Mouse (Mus musculus): ENCODE measurements around the gene Zdhhc3.

Gene Zdhhc3

DNA sequence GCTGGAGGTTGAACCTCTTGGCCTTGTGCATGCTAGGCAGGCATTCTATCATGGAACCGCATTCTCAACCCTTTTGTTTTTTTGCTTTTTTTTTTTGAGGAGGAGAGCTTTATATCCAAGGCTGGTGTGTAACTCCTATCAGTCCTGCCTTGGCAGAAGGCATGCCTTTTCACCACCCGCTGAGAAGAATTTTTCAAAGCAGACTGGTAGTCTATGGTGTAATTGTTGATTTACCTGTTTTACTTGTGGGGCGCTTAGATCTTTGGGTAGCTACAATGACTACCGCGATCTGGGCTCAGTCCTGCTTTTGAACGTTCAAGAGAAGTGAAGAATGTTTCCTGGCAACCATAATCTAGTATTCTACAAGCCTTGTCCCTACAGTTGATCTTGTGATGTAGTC is 926 bp upstream of the Zdhhc3 start:
- DNase-seq, result peak; percentile 15

- DNase-seq, result peak; percentile 44
Observed at GRCm38 (mm10) chr9:123111751-123112221, 1.2 kb downstream of the Zdhhc3 start.

DNA sequence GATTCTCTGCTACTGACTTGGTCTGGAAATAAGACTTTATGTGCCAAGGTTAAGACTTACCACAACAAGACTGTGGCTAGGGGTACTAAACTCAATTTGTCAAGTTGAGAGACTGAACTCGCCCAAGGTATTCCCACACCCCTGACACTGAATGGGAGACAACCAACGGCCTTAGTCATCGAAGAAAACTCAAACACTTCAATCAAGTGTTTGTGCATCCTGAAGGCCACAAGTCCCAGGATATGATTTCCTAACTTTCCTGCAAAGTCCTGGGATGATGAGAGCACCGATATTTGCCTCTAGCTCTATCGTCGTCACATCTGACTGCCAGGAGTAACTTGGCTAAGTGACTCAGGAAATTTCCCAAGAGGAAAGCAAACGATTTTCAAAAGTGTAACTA is 3.8 kb downstream of the Zdhhc3 start:
- peak; percentile 50 for DNase-seq

GRCm38 (mm10) chr9:123107186-123107585 is 5.8 kb downstream of the Zdhhc3 start:
- no peak for DNase-seq

DNA sequence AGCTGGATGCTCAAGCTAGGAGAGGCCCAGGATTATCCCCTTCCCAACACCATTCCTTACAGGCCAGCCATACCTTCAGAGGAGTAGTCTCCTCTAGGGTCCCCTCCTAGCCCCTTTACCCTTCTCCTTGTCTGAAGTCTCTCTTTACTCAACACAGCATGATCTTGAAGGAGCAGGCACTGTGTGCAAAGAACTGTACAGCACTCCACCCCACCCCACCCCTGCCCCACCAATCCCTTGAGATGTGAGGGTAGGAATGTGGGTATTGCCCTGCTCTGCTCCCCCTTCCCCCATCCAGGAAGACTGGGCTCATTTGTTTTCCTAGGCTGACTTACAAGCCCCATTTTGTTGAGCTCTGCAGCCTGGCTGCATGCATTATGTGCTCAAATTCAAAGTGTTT is 8.6 kb downstream of the Zdhhc3 start:
- DNase-seq, result peak; percentile 33

DNA sequence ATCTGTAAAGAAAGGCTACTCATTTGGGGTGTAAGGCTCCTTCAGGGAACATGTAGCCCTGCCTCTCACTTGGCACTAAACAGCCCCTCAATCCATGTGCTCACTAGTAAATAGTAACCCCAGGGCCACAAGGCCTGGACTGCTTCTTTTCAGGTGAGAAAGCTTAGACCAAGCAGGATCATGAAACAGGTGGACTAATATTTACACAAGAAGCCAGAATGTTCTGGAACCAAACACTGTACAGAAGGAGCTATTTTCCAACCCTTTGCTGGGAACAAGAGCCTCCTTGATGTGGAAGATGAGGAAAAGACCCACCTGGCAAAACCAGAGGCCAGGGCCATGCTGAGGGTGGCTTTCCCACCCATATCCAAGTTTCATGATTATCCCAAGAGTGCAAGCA is 9.6 kb downstream of the Zdhhc3 start:
- DNase-seq, result peak; percentile 35

DNA sequence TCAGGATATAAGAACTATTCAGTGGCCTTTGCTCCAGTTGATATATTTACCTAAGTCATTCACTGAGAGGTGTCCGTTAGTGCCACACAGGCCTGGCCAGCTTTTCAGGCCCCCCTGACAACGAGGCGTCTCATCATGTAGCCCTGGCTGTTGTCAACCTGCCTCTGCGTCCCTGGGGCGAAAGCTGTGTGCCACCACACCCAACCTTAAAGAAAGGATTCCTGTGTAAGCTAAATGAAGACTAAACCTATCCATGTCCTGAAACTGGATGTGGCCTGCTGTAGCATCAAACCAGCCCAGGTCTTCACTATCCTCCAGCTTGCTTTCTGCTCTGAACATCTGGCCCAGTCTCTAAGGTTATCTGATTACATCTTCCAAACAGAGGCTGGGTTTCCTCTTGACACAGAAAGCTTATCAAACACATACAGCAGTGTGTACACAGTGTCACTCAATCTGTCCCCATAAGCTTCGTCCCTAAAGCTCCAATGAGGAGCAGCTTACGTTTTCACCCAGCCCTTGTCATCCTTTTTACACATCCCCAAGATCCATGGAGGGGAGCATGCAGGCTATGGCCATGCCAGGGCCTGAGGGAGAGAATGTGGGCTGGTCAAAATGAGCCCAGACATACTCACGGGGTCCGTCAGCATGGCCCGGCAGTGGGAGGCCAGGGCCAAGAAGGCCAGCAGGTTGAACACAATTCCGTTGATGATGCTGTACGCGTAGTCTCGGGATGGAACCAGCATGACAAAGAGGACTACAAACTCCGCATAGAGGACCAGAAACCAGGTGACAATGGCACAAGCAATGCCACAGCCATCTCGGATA is 13.2 kb downstream of the Zdhhc3 start:
- DNase-seq, result no peak

DNA sequence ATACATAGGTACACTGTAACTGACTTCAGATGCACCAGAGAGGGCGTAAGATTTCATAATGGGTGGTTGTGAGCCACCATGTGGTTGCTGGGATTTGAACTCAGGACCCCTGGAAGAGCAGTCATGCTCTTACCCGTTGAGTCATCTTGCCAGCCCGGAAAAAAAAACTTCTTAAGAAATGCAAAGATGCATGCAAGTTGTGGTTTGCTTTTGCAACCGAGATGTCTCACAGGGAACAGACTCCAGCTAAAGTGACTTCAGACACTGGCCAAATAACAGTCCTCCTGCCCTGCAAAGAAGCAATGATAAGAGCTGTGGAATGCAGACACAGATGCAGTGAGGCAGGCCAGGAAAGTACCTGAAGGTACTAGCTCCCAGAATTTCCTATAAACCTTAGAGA is 22.2 kb downstream of the Zdhhc3 start:
- DNase-seq, result no peak

DNA sequence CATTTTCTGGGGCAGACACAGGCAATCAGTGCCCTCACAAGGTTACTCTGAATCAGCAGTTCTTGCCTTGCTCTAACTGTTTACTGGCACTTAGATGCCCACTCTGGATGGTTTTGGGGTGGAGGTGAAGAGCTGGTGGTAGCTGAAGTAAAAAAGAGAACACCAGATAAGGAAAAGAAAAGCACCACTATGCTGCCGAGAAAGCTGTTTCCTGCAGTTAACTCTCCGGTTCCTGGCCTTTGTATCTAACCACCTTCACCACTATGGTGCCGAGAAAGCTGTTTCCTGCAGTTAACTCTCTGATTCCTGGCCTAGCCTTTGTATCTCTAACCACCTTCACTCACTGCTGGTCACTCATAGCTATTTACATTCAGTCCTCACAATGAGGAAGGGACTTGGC is 25.4 kb downstream of the Zdhhc3 start:
- no peak for DNase-seq

GRCm38 (mm10) chr9:123085373-123085772 is 27.6 kb downstream of the Zdhhc3 start:
- peak; percentile 79 for DNase-seq

GRCm38 (mm10) chr9:123080796-123081195 is 32.2 kb downstream of the Zdhhc3 start:
- no peak for DNase-seq

DNA sequence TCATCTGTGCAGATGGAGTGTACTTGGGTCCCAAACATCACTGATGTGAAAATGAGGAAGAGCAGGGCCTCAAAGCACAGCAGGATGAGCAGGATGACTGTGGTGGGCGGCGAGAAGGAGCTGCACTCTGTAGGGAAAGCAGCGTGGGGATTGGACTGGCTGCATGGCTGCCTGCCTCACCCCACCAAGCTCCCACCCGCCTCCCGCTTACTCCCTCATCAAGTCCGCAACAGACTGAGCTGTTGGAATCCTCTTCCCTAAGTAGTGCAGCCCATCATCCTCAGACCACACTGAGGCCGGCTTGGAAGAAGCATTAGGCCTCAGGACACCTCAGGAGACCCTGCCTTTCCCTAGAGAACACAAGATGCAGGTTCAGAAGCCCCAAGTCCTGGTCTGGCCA is 32.6 kb downstream of the Zdhhc3 start:
- DNase-seq, result no peak

DNA sequence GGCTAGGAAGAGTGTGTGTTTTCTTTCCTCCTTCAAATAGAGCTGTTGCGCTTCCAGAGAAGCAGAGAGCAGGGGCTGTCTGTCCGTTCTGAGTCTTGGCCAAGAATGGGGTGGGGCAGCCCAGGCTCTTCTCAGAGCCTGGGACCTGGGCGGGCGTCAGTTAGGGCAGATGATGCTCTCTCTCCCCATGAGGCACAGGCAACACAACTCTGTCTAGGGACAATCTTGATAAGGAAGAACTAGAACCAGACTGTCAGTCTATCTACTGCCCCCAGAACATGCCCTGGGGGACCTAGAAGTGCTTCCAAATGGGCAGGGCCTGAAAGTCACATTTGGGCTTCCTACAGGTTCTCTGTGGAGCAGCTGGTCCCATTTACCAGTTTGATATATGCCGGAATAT is 33.9 kb downstream of the Zdhhc3 start:
- DNase-seq, result no peak

DNA sequence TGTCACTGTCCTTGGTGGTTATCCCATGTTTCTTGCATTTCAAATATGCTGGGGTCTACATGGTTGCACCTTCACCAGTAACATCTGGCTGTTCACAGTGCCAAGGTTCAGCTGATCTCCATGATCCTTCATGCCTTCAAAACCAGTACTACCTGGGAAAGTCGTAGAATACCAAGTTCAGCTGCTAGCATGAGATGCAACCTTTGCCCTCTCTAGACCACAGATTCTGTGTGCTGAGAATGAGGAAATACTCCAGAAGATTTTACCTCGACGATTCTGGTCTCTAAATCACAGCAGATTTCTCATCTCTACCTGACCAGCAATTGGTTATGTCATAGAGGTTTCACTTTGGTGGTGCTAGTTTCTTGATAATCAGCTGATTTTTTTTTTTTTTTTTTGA is 52.8 kb downstream of the Zdhhc3 start:
- DNase-seq, result no peak

GRCm38 (mm10) chr9:123058724-123059292 is 54.2 kb downstream of the Zdhhc3 start:
- peak; percentile 20 for DNase-seq

DNA sequence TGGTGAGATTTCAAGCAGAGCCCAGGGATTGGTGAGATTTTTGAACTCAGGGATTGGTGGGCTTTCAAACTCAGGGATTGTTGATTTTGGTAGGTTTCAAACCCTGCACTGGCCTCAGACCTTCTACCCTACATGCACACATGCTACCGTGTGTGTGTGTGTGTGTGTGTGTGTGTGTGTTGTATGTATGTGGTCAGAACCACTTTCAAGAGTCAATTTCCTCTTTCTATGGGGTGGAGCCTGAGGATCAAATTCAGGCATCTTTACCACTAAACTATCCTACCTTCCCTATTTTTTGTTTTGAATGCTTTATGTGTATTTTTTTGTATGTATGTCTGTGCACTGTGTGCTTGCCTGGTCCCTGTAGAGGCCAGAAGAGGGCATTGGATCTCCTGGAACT is 65.3 kb downstream of the Zdhhc3 start:
- no peak for DNase-seq

- DNase-seq, result no peak
Observed at GRCm38 (mm10) chr9:123034426-123034825, 78.6 kb downstream of the Zdhhc3 start, which contains the start of gene Tgm4. Gene Tgm4, plus strand, starts transcription at chr9:123034726.

- no peak for DNase-seq
Observed at GRCm38 (mm10) chr9:123031496-123032246, 81.3 kb downstream of the Zdhhc3 start.

GRCm38 (mm10) chr9:123024201-123024600 is 88.8 kb downstream of the Zdhhc3 start:
- no peak for DNase-seq

DNA sequence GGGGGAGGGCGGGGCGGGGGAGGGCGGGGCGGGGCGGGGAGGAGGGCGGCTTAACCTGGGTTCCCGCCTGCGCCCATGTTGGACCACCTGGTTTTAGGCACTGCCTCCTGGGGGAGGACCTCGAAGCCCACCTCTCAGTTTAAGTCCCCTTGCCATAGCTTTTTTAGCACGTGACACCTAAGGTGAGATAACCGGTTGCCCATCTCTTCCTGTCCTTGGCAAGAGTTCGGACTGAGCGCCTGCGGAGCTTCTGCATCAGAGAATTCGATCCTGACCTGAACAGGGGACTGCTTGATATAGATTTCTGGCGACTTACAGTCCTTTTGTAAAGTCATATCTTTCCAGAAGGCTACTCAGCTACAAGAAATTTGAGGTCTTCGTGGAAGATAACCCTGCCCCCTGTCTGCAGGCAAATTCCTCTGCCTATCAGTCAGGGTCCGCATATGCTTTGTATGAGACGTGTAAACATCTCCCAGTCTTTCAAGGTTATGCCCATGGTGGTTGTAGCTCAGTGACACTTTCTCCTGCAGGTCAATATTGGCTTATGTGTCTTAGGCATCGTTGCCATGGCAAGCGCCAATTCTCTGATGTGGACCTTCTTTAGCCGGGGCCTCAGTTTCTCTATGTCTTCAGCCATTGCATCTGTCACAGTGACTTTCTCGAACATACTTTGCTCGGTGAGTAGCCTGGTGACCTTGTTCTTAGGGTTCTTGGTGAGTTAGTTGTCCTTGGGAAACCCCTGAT is 91.2 kb downstream of the Zdhhc3 start:
- DNase-seq, result no peak

DNA sequence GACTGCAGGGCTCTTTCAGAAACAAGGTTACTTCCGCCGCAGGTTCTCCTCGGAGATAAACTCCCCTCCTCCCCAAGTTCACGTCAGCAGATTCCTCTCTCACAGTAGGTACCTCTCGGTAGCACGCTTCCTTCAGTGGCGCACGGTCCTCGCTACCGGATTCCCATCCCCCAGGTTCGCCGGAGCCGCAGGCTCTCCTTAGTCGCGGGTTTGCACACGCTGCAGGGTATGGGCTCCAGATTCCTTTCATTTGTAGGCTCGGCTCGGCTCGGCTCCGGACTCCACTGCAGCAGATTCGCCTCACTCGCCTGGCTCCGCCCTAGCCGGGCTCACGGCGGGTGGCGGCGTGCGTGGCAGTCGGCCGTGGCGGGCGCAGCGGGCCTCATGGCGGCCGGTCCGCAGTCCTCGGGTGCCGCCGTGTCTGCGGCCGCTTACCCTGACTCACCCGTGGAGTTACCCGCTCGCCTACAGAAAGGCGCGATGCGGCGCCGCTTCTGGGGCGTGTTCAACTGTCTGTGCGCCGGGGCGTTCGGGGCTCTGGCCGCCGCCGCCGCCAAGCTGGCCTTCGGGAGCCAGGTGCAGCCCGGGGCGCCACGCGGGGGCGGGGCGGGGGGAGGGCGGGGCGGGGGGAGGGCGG is 91.9 kb downstream of the Zdhhc3 start, which contains the start of gene Tmem42:
Tmem42 (plus strand) TSS at position 332 of the 637 bp plus-strand sequence.
- peak; percentile 89 for DNase-seq

Data from lung, postnatal 36 days (tissue).